Mouse (Mus musculus) hindbrain, embryonic 14.5 days (tissue): Measurements from ENCODE around the gene Gm9913. TPM values are rescaled to one million over a fixed set of nuclear protein-coding genes. Genes with fewer than 3 reads are reported as not detected.

Experiments used
- ATAC-seq: fragments of 200-750 bp; cut with Nextera tagmentation; 2 replicates; pipeline ENCODE4 v1.8.0; 2017; ENCODE audit warnings: moderate number of reproducible peaks, mild to moderate bottlenecking, moderate TSS enrichment, moderate library complexity; ENCODE audit not compliant: low FRiP score
- DNase-seq: peaks from one replicate; pipeline ENCODE4 v3.0.0-alpha.2; 2015; ENCODE audit warnings: low spot score
- H3K27ac ChIP-seq: fragments of 300-500 bp; sonication (generic); 2 replicates; pipeline ENCODE4 v1.5.1; 2014; ENCODE audit warnings: mild to moderate bottlenecking, moderate library complexity
- H3K27me3 ChIP-seq: fragments of 300-500 bp; sonication (generic); 2 replicates; pipeline ENCODE4 v1.6.1; 2014; ENCODE audit warnings: mild to moderate bottlenecking, low read length, mixed read lengths; ENCODE audit not compliant: control insufficient read depth, insufficient read depth
- H3K36me3 ChIP-seq: fragments of 300-500 bp; sonication (generic); replicated peaks from 2 replicates; pipeline ENCODE4 v1.6.1; 2014; ENCODE audit not compliant: control insufficient read depth, insufficient read depth
- H3K4me1 ChIP-seq: fragments of 300-500 bp; sonication (generic); replicated peaks from 2 replicates; pipeline ENCODE4 v1.6.1; 2014; ENCODE audit warnings: antibody characterized with exemption, low read length, mixed read lengths; ENCODE audit not compliant: control insufficient read depth, insufficient read depth
- H3K4me2 ChIP-seq: fragments of 300-500 bp; sonication (generic); replicated peaks from 2 replicates; pipeline ENCODE4 v1.6.1; 2014; ENCODE audit warnings: mild to moderate bottlenecking, moderate library complexity
- H3K4me3 ChIP-seq: fragments of 300-500 bp; sonication (generic); replicated peaks from 2 replicates; pipeline ENCODE4 v1.5.1; 2014; ENCODE audit warnings: mild to moderate bottlenecking, low read length
- H3K9ac ChIP-seq: fragments of 300-500 bp; sonication (generic); 2 replicates; pipeline ENCODE4 v1.6.1; 2014
- H3K9me3 ChIP-seq: fragments of 300-500 bp; sonication (generic); 2 replicates; pipeline ENCODE4 v1.6.1; 2016; ENCODE audit warnings: low read length; ENCODE audit not compliant: control insufficient read depth
- WGBS: fragments of 180-500 bp; shearing (Covaris S2); extraction: QIAGEN DNeasy Blood & Tissue Kit; methylation state at CpG from one replicate; pipeline ENCODE4 v1.1.7; 2014; 5-methylcytosine and 5-hydroxymethylcytosine counted together
- polyA plus RNA-seq: library from polyadenylated mRNA; unstranded; fragments of >200 nt; fragmentation: Nextera tagmentation; extraction: Ambion mirVana; gene quantifications from 2 replicates; pipeline ENCODE4 v1.2.1, GENCODE M21; 2014

The Gm9913 gene
- polyA plus RNA-seq, 1 experiment from 2014 or later = not detected

GRCm38 (mm10) chr2:125510752-125511151 lies 5.9 kb downstream of the Gm9913 start:
- no peak overlapping the region for H3K9ac ChIP-seq
- H3K4me3 ChIP-seq = no peak overlapping the region
- no peaks in the 10 kb centered on the region; the same call in 1 of the 2 replicates for H3K27me3 ChIP-seq
- H3K4me1 ChIP-seq = no peaks in the 10 kb centered on the region
- H3K36me3 ChIP-seq = no peaks in the 10 kb centered on the region
- no peak overlapping the region for H3K27ac ChIP-seq
- ATAC-seq (no peak), DNase-seq (no peak)
- H3K4me2 ChIP-seq = no peak overlapping the region
- 82% methylated on average over 2 of the region's 2 CpGs for WGBS
- H3K9me3 ChIP-seq = no peaks in the 10 kb centered on the region

- DNase-seq (no peak), ATAC-seq (no peak)
- no peak overlapping the region for H3K4me3 ChIP-seq
- H3K36me3 ChIP-seq = no peaks in the 10 kb centered on the region
- H3K4me1 ChIP-seq = no peaks in the 10 kb centered on the region
- H3K9me3 ChIP-seq = no peaks in the 10 kb centered on the region
- no peaks in the 10 kb centered on the region; the same call in 1 of the 2 replicates for H3K27me3 ChIP-seq
- H3K27ac ChIP-seq = no peak overlapping the region
- 67% methylated on average over 4 of the region's 4 CpGs for WGBS
- no peak overlapping the region for H3K9ac ChIP-seq
- H3K4me2 ChIP-seq = no peak overlapping the region
These were observed 7.0 kb downstream of the Gm9913 start for GRCm38 (mm10) chr2:125511898-125512297.

GRCm38 (mm10) chr2:125512544-125512943 lies 7.7 kb downstream of the Gm9913 start:
- Histone ChIP-seq H3K4me1 (no peaks in the 10 kb centered on the region), H3K36me3 (no peaks in the 10 kb centered on the region), H3K27ac (no peak overlapping the region), H3K9me3 (no peaks in the 10 kb centered on the region), H3K27me3 (no peaks in the 10 kb centered on the region; the same call in 1 of the 2 replicates), H3K4me2 (no peak overlapping the region), H3K9ac (no peak overlapping the region), H3K4me3 (no peak overlapping the region)
- no peak for ATAC-seq
- WGBS = 83% methylated on average over 4 of the region's 4 CpGs
- DNase-seq = no peak

- no peaks in the 10 kb centered on the region for H3K27me3 ChIP-seq
- ATAC-seq (no peak), DNase-seq (no peak)
- no peak overlapping the region for H3K4me3 ChIP-seq
- no peak overlapping the region for H3K9ac ChIP-seq
- no peak overlapping the region for H3K27ac ChIP-seq
- H3K4me1 ChIP-seq = no peaks in the 10 kb centered on the region
- 87% methylated on average over 3 of the region's 3 CpGs for WGBS
- no peaks in the 10 kb centered on the region for H3K36me3 ChIP-seq
- no peak overlapping the region for H3K4me2 ChIP-seq
- H3K9me3 ChIP-seq = no peaks in the 10 kb centered on the region
These were observed 9.5 kb downstream of the Gm9913 start for GRCm38 (mm10) chr2:125514391-125514790.

- H3K9ac ChIP-seq = no peak overlapping the region
- H3K9me3 ChIP-seq = no peaks in the 10 kb centered on the region
- H3K4me3 ChIP-seq = no peak overlapping the region
- 66% methylated on average over 12 of the region's 12 CpGs for WGBS
- H3K4me1 ChIP-seq = no peaks in the 10 kb centered on the region
- H3K36me3 ChIP-seq = no peaks in the 10 kb centered on the region
- no peak overlapping the region for H3K4me2 ChIP-seq
- no peak for ATAC-seq
- no peaks in the 10 kb centered on the region for H3K27me3 ChIP-seq
- no peak overlapping the region for H3K27ac ChIP-seq
- DNase-seq = no peak
These were observed 10.6 kb downstream of the Gm9913 start for GRCm38 (mm10) chr2:125515291-125516057.

- Histone ChIP-seq H3K4me3 (no peak overlapping the region), H3K27me3 (no peaks in the 10 kb centered on the region), H3K9me3 (no peaks in the 10 kb centered on the region), H3K9ac (no peak overlapping the region), H3K4me2 (no peak overlapping the region), H3K36me3 (no peaks in the 10 kb centered on the region), H3K27ac (no peak overlapping the region), H3K4me1 (no peaks in the 10 kb centered on the region)
- 26% methylated on average over 4 of the region's 4 CpGs for WGBS
- DNase-seq = peak; percentile 32
- ATAC-seq = no peak; the same call in 1 of the 2 replicates
These were observed 11.7 kb downstream of the Gm9913 start for GRCm38 (mm10) chr2:125516594-125516993.

- H3K27ac ChIP-seq = no peak overlapping the region
- H3K9me3 ChIP-seq = no peaks in the 10 kb centered on the region
- no peaks in the 10 kb centered on the region for H3K36me3 ChIP-seq
- H3K4me2 ChIP-seq = no peak overlapping the region
- H3K27me3 ChIP-seq = no peaks in the 10 kb centered on the region
- no peak for DNase-seq
- no peak for ATAC-seq
- 94% methylated on average over 2 of the region's 2 CpGs for WGBS
- no peak overlapping the region for H3K9ac ChIP-seq
- no peaks in the 10 kb centered on the region for H3K4me1 ChIP-seq
- H3K4me3 ChIP-seq = no peak overlapping the region
These were observed 20.6 kb downstream of the Gm9913 start for GRCm38 (mm10) chr2:125525484-125525883.

- H3K36me3 ChIP-seq = no peaks in the 10 kb centered on the region
- no peak overlapping the region for H3K4me3 ChIP-seq
- no peak overlapping the region for H3K9ac ChIP-seq
- no peaks in the 10 kb centered on the region for H3K4me1 ChIP-seq
- H3K4me2 ChIP-seq = no peak overlapping the region
- H3K27ac ChIP-seq = no peak overlapping the region
- no peaks in the 10 kb centered on the region for H3K27me3 ChIP-seq
- ATAC-seq = no peak
- DNase-seq = no peak
- H3K9me3 ChIP-seq = no peaks in the 10 kb centered on the region
- 87% methylated on average over 5 of the region's 5 CpGs for WGBS
These were observed 21.7 kb downstream of the Gm9913 start for GRCm38 (mm10) chr2:125526566-125526965.

GRCm38 (mm10) chr2:125530665-125531064 lies 25.8 kb downstream of the Gm9913 start:
- Histone ChIP-seq H3K9me3 (no peaks in the 10 kb centered on the region), H3K9ac (no peak overlapping the region), H3K4me1 (no peaks in the 10 kb centered on the region), H3K36me3 (no peaks in the 10 kb centered on the region), H3K27me3 (no peaks in the 10 kb centered on the region), H3K4me2 (no peak overlapping the region), H3K4me3 (no peak overlapping the region), H3K27ac (no peak overlapping the region)
- WGBS = 78% methylated on average over 6 of the region's 6 CpGs
- no peak for ATAC-seq
- DNase-seq = no peak
